Comparison of ENCODE assay signal across 11 mouse cellular contexts in the genomic region with DNA sequence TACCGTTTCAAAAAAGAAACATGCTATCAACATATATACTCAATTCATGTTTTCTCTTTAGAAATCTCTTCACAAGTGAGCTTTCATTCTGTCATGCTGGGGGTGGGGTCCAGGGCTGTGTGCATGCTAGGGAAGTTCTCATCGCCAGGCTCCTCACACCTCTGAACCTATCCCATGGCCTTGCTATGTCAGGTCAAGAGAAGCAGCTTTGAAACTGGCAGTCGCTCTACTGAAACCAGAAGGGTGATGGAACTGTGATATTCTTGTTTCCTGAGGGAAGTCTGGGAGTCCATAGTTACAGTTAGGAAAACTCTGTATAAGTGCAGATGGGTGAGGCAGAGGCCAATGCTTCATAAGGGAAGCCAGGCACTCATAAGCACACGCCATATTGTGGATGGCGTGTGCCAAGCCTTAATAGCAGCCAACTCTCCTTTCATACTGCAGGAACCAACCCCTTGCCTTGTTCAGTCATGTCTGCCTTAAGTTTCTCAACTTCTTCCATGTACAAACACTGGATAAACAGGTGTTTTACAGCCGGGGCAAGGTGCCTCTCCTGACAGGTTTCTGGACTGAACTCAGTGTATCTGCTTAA.
"Had no signal": no experiment of that assay in that cellular context is flagged by ENCODE, and none has a peak within 500 bp of the region (broad histone marks: within the 10 kb centered on the region; RNA-seq: fewer than 3 reads in every experiment).

No protein-coding gene starts in this region.

- H3K4me2 ChIP-seq: limb, embryonic 15.5 days; liver, embryonic 13.5 days; lung, embryonic 15.5 days; midbrain, embryonic 12.5 days had no signal

- ATAC-seq: liver, postnatal 0 days had no signal

- H3K9me3 ChIP-seq: limb, embryonic 15.5 days; liver, embryonic 13.5 days; lung, embryonic 15.5 days; midbrain, embryonic 12.5 days had no signal

- H3K27ac ChIP-seq: kidney, postnatal 0 days; layer of hippocampus, adult 2 months; left cerebral cortex, adult 2 months; limb, embryonic 15.5 days; liver, embryonic 13.5 days; lung, embryonic 15.5 days; midbrain, embryonic 12.5 days had no signal

- H3K4me1 ChIP-seq: liver, embryonic 13.5 days had no signal

- H3K36me3 ChIP-seq: limb, embryonic 15.5 days; liver, embryonic 13.5 days; lung, embryonic 15.5 days; midbrain, embryonic 12.5 days had no signal

- H3K9ac ChIP-seq: limb, embryonic 15.5 days; liver, embryonic 13.5 days; liver, postnatal 0 days; lung, embryonic 15.5 days; midbrain, embryonic 12.5 days had no signal

- DNase-seq: liver, embryonic 13.5 days; liver, postnatal 0 days; lung, postnatal 14 days; right cerebral cortex, postnatal 14 days; thymus, postnatal 4 days had no signal

- H3K27me3 ChIP-seq: limb, embryonic 15.5 days; liver, embryonic 13.5 days; lung, embryonic 15.5 days; midbrain, embryonic 12.5 days had no signal

- H3K4me3 ChIP-seq: layer of hippocampus, adult 2 months; left cerebral cortex, adult 2 months; limb, embryonic 15.5 days; liver, embryonic 13.5 days; lung, embryonic 15.5 days; midbrain, embryonic 12.5 days had no signal
